Mouse (Mus musculus) limb, embryonic 14.5 days (tissue): ENCODE data around the gene Frmd7. TPM values are rescaled to one million over a fixed set of nuclear protein-coding genes. Genes with fewer than 3 reads are reported as not detected.

Experiments used
- ATAC-seq: fragments of 200-750 bp; cut with Nextera tagmentation; 2 replicates; pipeline ENCODE4 v1.8.0; 2017; ENCODE audit warnings: low read depth, moderate number of reproducible peaks, moderate TSS enrichment; ENCODE audit not compliant: low FRiP score
- DNase-seq: peaks from one replicate; pipeline ENCODE4 v3.0.0-alpha.2; 2015; ENCODE audit warnings: low spot score
- H3K27ac ChIP-seq: fragments of 300-500 bp; sonication (generic); replicated peaks from 2 replicates; pipeline ENCODE4 v1.5.1; 2014; ENCODE audit warnings: low read depth, mild to moderate bottlenecking, low read length, moderate library complexity, mixed read lengths
- H3K27me3 ChIP-seq: fragments of 300-500 bp; sonication (generic); 2 replicates; pipeline ENCODE4 v1.6.1; 2014; ENCODE audit warnings: low read length, mixed read lengths; ENCODE audit not compliant: control insufficient read depth, insufficient read depth
- H3K36me3 ChIP-seq: fragments of 300-500 bp; sonication (generic); 2 replicates; pipeline ENCODE4 v1.6.1; 2014; ENCODE audit warnings: mild to moderate bottlenecking, low read length, moderate library complexity, mixed read lengths; ENCODE audit not compliant: control insufficient read depth, insufficient read depth
- H3K4me1 ChIP-seq: fragments of 300-500 bp; sonication (generic); 2 replicates; pipeline ENCODE4 v1.6.1; 2014; ENCODE audit warnings: antibody characterized with exemption, low read length, mixed read lengths; ENCODE audit not compliant: control insufficient read depth, insufficient read depth
- H3K4me2 ChIP-seq: fragments of 300-500 bp; sonication (generic); replicated peaks from 2 replicates; pipeline ENCODE4 v1.6.1; 2014; ENCODE audit warnings: low read depth, mild to moderate bottlenecking, low read length, moderate library complexity; ENCODE audit not compliant: severe bottlenecking
- H3K4me3 ChIP-seq: fragments of 300-500 bp; sonication (generic); replicated peaks from 2 replicates; pipeline ENCODE4 v1.5.1; 2014; ENCODE audit warnings: low read length
- H3K9ac ChIP-seq: fragments of 300-500 bp; sonication (generic); 2 replicates; pipeline ENCODE4 v1.6.1; 2014; ENCODE audit warnings: mild to moderate bottlenecking, low read depth, low read length, moderate library complexity; ENCODE audit not compliant: severe bottlenecking
- H3K9me3 ChIP-seq: fragments of 300-500 bp; sonication (generic); 2 replicates; pipeline ENCODE4 v1.6.1; 2016; ENCODE audit warnings: low read length; ENCODE audit not compliant: control insufficient read depth
- POLR2A ChIP-seq: fragments of 200-500 bp; IDR thresholded peaks from 2 replicates; pipeline ENCODE4 v1.8.0; 2012; ENCODE audit warnings: inconsistent platforms, mild to moderate bottlenecking, moderate library complexity, borderline replicate concordance; ENCODE audit not compliant: insufficient read depth, insufficient read length; ENCODE audit errors: extremely low read depth
- WGBS: fragments of 180-500 bp; shearing (Covaris S2); extraction: QIAGEN DNeasy Blood & Tissue Kit; methylation state at CpG from one replicate; pipeline ENCODE4 v1.1.7; 2014; 5-methylcytosine and 5-hydroxymethylcytosine counted together
- polyA plus RNA-seq, 2 experiments: library from polyadenylated mRNA; depleted of rRNA in 1 of 2; stranded (reverse) in 1 of 2; unstranded in 1 of 2; fragments of >200 nt; fragmentation: Nextera tagmentation in 1 of 2; extraction: Ambion mirVana in 1 of 2; gene quantifications; 2 replicates each; pipeline versions ENCODE4 v1.2.1 to v1.2.3; 2012 to 2014

The Frmd7 gene
- polyA plus RNA-seq, 2 experiments: 0.11 to 0.55 TPM

DNA sequence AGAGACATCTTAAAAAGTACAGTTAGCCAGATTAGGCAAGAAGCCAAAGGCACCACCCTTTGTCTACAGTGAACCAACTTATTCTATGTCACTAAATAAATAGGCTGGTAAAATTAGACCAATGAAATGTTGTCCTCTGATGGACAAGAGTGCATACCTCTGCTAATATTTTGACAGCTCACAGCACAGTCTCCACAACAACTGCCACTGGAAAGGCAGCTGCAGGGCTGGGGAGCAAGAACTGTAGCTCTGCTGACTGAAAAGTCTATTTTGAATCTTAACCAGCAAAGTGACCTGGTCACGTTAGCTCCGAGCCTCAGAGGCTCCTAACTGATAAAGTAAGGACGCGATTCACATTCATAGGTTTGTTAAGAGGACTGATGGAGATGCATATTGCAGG, 5.6 kb upstream of the Frmd7 start:
- TF ChIP-seq POLR2A: no peak
- no peak for ATAC-seq

DNA sequence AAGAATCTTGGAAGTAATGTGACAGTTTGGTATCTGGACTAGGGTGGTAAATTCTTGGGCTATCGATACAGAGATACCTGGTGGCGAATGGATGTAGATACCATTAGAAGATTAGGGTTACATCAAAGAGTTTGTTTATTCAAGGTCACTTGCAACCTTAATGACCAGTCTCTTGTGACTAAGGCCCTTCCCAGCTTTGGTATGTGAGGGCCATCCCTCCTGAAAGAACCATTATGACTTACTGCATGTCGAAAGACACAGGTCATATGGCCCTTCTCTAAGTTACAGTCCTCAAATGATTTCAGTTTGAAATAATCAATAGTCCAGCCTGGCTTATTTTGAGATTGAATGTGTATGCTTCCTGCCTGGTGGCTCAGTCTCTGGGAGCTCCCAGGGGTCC, 5.4 kb downstream of the Frmd7 start:
- 71% methylated on average over 3 of the region's 3 CpGs for WGBS
- DNase-seq (no peak), ATAC-seq (no peak)
- no peaks in the 10 kb centered on the region for H3K36me3 ChIP-seq
- H3K9me3 ChIP-seq: no peaks in the 10 kb centered on the region
- H3K27ac ChIP-seq: no peak overlapping the region
- no peak overlapping the region for H3K4me2 ChIP-seq
- no peak for TF ChIP-seq POLR2A
- H3K4me1 ChIP-seq: no peaks in the 10 kb centered on the region
- no peak overlapping the region for H3K9ac ChIP-seq
- no peaks in the 10 kb centered on the region for H3K27me3 ChIP-seq
- no peak overlapping the region for H3K4me3 ChIP-seq

More for the DNA sequence above, 5.6 kb upstream of the Frmd7 start:
- Histone ChIP-seq H3K27ac (no peak overlapping the region), H3K36me3 (no peaks in the 10 kb centered on the region), H3K4me2 (no peak overlapping the region), H3K9me3 (no peaks in the 10 kb centered on the region), H3K4me3 (no peak overlapping the region), H3K27me3 (no peaks in the 10 kb centered on the region), H3K4me1 (no peaks in the 10 kb centered on the region), H3K9ac (no peak overlapping the region)
- DNase-seq: no peak
- 79% methylated on average over 4 of the region's 4 CpGs for WGBS

DNA sequence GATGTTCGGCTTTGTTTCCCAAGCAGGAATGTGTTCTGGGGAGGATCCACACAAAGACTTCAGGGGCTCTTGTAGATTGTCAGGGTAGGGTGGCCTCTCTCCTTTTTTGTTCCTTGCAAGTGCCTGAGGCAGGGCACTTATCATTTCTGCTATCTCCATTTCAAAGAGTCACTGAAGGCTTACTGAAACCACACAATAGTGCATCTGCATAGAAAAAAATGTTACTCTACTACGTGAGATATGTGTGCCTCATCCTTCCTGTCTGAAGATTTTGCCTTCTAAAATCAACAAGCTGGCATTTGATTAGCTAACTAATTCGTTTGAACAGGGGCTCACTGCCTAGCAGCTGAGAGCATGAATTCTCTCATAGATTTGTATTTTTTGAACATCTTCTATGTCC, 12.2 kb downstream of the Frmd7 start:
- no peaks in the 10 kb centered on the region for H3K27me3 ChIP-seq
- no peaks in the 10 kb centered on the region for H3K9me3 ChIP-seq
- TF ChIP-seq POLR2A: no peak
- no peak overlapping the region for H3K4me3 ChIP-seq
- H3K36me3 ChIP-seq: no peaks in the 10 kb centered on the region
- H3K27ac ChIP-seq: no peak overlapping the region
- WGBS: 71% methylated on average over 3 of the region's 3 CpGs
- H3K9ac ChIP-seq: no peak overlapping the region
- ATAC-seq (no peak), DNase-seq (no peak)
- no peak overlapping the region for H3K4me2 ChIP-seq
- no peaks in the 10 kb centered on the region for H3K4me1 ChIP-seq

DNA sequence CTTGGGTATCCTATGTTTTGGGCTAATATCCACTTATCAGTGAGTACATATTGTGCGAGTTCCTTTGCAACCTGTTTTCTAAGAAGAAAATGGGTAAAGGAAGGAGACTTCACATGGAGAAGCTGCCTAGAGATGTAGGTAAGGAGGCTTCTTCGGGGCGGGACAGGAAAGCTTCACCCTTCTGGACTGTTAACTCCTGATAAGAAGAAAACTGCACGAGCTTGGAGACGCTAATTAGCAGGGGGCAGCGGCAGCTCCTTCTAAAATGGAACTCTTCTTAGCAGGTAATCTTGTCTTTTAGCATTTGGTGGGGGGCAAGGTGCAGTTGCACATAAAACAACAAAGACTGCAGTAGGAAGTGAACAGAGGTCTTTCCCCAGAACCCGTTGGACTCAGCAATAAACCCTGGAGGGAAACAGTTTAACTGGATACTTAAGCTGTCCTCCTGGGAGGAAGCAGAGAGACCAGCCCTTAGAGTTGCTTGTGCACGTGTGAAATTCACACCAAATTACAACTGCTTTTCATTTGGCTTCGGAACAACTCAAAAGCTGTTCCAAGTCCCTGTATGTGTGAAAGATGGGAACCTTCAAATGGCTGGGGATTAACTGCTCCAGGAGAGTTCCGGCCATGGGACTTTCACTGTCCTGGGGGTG, 15.5 kb downstream of the Frmd7 start:
- Histone ChIP-seq H3K9me3 (no peaks in the 10 kb centered on the region), H3K4me2 (no peak overlapping the region)

DNA sequence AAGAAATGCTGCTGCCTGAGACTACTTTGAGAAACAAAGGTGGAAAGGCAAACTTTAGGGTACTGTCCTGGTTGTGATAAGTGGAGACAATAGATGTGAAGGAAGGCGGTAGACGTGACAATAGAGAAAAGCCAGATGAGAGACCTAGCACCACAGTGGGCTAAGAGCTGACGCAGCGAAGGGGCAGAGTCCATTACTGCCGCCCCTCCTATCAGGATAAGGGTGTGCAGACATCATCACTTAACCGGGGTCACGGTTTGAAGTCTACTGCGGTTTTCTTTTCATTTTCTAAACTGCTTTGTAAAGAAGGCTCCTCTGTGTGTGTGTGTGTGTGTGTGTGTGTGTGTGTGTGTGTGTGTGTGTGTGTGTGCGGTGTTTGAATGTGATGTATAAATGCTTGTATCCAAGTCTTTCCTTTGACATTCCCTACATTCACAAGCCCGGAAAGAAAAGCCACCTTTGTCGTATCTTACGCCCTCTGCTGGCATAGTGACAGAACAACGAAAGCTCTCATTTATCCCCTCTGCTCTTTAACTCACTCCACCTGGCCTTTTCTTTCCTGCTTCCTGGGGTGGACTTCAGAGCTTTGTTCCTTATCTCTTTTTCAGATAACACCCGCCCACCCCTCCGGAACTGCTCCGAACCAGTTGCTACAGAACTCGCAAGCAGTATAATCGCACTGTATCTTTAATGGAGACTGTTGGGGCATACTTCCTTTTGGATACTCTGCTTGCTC, 17.7 kb downstream of the Frmd7 start:
- Histone ChIP-seq H3K9ac (no peak overlapping the region), H3K9me3 (no peaks in the 10 kb centered on the region), H3K36me3 (no peaks in the 10 kb centered on the region), H3K27me3 (no peaks in the 10 kb centered on the region), H3K4me1 (no peaks in the 10 kb centered on the region), H3K27ac (no peak overlapping the region), H3K4me3 (no peak overlapping the region), H3K4me2 (no peak overlapping the region)
- ATAC-seq: no peak
- no peak for DNase-seq
- TF ChIP-seq POLR2A: no peak
- WGBS: 58% methylated on average over 18 of the region's 18 CpGs

More for the DNA sequence above, 15.5 kb downstream of the Frmd7 start:
- H3K9ac ChIP-seq: no peak overlapping the region
- 41% methylated on average over 10 of the region's 10 CpGs for WGBS
- no peak overlapping the region for H3K4me3 ChIP-seq
- no peak overlapping the region for H3K27ac ChIP-seq
- no peaks in the 10 kb centered on the region for H3K36me3 ChIP-seq
- TF ChIP-seq POLR2A: no peak
- H3K4me1 ChIP-seq: no peaks in the 10 kb centered on the region
- H3K27me3 ChIP-seq: no peaks in the 10 kb centered on the region
- DNase-seq (no peak), ATAC-seq (no peak)

DNA sequence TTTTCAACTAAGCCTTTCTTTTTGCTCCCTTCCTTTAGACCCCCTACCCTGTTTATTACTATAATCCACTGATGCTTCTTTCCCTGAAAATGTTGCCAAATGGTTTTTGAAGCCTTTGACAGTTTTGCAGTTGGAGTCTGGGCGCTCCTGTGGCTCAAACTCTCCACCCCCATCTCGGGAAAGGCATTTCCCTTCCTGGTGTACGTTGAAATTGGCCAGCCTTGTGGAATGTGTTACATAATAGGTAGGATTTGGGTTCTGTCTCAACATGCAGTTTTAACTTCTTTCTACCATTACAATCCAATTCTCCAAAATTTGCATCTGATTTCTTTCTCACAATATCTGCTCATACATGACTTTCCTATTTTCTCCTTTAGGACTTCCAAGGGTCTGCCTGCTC, 23.8 kb downstream of the Frmd7 start:
- DNase-seq (no peak), ATAC-seq (no peak)
- no peaks in the 10 kb centered on the region for H3K27me3 ChIP-seq
- no peaks in the 10 kb centered on the region for H3K36me3 ChIP-seq
- no peaks in the 10 kb centered on the region for H3K9me3 ChIP-seq
- H3K4me2 ChIP-seq: no peak overlapping the region
- no peak overlapping the region for H3K9ac ChIP-seq
- H3K4me3 ChIP-seq: no peak overlapping the region
- peaks cover 11% of the 10 kb centered on the region; the same call in 1 of the 2 replicates for H3K4me1 ChIP-seq
- 18% methylated on average over 3 of the region's 3 CpGs for WGBS
- H3K27ac ChIP-seq: no peak overlapping the region
- no peak for TF ChIP-seq POLR2A
